Mouse (Mus musculus) testis, adult 10 weeks (tissue): ENCODE data around the gene Acadm. TPM values are rescaled to one million over a fixed set of nuclear protein-coding genes. Genes with fewer than 3 reads are reported as not detected.

Experiments used
- polyA plus RNA-seq: library from polyadenylated mRNA; stranded (reverse); fragments of 350-450 nt; fragmentation: Illumina TruSeq; extraction: RNeasy Lipid Tissue Mini Kit (QIAGEN cat#74804); gene quantifications from one replicate; pipeline ENCODE4 v1.2.3, GENCODE M21; 2014; ENCODE audit warnings: low read depth, low replicate concordance

Acadm gene
- polyA plus RNA-seq, result 23.2 TPM

DNA sequence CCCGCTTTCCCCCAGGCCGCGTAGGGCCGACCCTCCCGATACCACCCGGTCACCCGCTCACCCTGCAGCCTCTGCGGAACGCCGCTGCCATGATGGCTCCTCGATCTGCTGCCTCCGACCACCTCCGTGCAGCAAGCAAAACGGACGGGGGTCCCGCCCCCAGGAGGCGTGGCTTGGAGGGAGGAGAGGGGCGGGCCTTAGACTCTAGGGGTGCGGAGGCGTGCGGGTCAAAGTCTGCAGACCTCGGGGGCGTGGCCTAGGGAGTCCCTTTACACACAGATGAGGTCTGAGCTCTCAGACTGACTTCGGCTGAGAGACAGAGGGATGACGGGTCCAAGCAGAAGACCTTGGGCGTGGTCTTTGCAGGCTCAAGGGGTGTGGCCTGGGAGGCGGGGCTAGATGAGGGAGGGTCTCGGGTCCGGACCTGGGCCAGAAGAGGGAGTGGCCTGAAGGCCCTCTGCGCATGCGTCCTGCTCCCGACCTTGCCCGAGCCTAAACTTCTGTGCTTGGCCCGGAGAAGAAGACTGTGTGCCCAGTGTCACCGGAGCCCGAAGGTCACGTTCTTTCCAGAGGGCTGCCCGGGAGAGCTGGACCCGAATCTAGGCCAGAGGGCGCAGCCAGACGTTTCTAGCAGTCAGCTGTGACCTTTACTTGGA lies at the start of gene Acadm:
Gene Acadm, minus strand, starts transcription at position 298 of the 656 bp plus-strand sequence.

GRCm38 (mm10) chr3:153973171-153973948 lies 28.9 kb upstream of the Acadm start, which contains the start of gene Slc44a5:
Gene Slc44a5, plus strand, starts transcription at chr3:153973436.

DNA sequence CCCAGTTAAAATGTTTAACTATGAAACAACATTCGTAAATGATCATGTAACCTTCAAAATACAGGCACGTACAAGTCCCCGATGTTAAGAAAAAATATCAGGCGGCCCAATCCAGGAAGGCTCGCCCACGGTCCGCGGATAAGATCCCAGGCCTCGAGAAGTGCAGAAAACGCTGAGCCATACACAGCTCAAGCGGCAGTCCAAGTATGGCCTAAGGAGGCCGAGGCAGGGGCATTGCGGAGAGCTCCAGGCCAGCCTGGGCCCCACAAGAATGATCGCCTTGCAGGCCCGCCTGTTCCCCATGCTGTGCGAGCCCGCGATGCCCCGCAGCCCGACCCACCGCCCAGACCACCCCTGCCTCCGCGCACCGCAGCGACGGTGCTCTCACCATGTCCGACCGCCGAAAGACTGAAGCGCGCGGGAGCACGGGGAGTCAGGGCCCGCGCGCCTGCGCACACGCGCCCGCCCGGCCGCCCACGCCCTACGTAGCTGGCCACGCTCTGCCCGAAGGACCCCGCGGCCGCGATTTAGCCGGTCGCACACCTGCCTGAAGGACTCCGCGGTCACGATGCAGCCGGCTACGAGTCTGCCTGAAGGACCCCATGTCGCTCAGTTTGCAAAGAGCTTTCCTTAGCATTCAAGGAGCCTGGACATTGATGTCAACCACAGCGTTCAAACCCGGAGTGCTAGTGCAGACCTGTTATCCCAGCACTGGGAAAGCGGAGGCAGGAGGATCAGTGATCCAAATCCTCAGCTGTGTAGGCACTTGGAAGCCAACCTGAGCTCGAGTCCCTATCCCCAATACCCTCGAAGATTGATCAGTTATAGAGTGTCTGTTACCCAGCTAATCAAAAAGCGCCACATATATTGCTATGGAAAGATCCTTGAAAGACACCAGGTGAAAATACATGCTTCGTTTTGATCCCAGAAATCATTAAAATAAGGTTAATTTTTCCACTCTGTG lies 31.6 kb downstream of the Acadm start, which contains the start of gene Rabggtb:
Gene Rabggtb, minus strand, starts transcription at position 464 of the 964 bp plus-strand sequence.

DNA sequence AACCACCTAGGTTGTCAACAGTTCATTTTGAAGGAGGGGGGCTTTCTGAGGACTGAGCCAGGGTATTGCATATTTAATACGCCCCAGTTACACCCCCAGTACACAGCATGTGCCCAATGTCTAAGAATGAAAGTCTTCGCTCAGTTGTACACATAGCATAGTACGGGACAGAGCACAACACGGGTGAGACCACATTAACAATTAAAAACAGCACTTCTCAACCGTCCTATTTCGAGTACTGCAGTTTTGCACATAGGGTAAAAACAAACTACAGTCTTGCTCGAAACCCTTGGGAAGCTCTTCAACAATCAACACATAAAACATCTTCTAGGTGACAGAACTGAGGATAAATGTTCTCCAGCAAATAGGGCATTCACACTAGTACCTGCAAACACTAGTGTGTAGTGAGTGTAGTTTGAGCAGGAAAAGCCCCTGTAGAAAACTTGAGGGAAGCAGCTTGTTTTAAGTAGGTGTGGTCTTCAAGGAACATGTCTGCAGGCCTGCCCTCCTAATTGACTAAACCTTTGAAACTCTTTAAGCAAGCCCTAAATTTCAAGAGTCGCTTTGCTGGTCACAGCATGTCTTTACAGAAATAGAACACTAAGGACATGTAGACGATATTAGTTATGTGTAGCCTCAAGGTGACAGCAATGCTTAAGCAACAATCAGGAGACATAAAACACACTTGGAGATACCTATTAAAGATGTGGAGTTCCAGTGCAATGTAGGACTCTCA lies 38.1 kb downstream of the Acadm start, which contains the start of gene Msh4:
Gene Msh4, minus strand, starts transcription at position 3 of the 736 bp plus-strand sequence.

Other genes with a start within 250 kb of the Acadm start
- 3.1 TPM for gene St6galnac3, start 219.5 kb downstream of the Acadm start, polyA plus RNA-seq
- gene Asb17, start 100.4 kb downstream of the Acadm start, polyA plus RNA-seq, result 554 TPM
- gene Msh4, start 38.5 kb downstream of the Acadm start, polyA plus RNA-seq, result 47.4 TPM
- gene Rabggtb, start 31.6 kb downstream of the Acadm start, polyA plus RNA-seq, result 13.7 TPM
- 5.1 TPM for gene Slc44a5, start 28.8 kb upstream of the Acadm start, polyA plus RNA-seq